ENCODE assay signal across 7 mouse cellular contexts in the genomic region with DNA sequence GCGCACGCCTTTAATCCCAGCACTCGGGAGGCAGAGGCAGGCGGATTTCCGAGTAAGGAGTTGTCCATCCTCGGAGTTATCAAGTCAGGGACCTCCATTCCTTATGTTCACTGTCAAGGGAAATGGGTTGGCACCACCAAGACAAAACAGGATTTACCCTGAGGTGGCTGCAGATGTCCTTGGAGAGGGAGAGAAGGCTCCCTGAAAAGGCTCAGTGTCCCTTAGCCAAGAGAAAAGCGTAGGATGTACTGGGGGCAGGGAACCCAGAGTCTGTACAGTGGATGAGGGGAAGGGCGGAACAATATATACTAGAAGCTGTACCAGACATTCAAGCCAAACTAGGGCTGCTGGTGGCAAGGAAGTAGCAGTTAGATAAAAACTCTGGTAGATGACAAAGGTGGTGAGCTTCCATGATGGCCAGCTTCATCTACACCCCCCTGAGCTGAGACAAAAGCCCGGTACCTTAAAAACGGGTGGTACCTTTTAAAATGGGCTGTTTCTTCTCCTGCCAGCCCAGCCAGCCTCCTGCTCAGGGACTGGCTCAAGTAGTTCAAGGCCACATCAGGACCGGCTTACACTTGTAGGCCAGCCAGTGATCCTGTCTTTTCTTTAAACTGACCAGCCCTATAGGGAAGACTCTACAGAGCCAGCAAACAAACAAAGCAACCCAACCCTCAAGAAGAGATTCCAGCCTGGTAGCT. TPM values are rescaled to one million over a fixed set of nuclear protein-coding genes. Genes with fewer than 3 reads are reported as not detected.
DNase-seq lines count a peak whose midpoint lies in the region; ATAC-seq and TF ChIP-seq lines count a peak whose summit lies in the region.

No protein-coding gene starts in this region.

- peak overlapping the region; percentile 80 for H3K4me3 ChIP-seq in left cerebral cortex, adult 2 months
- no peak overlapping the region; the same call in 1 of the 2 replicates for H3K4me3 ChIP-seq in embryonic fibroblast, embryonic 13.5 days (ENCODE audit: insufficient read depth, low read length)
- H3K4me3 ChIP-seq in intestine, embryonic 16.5 days (ENCODE audit: low read length): peak overlapping the region; percentile 77
- H3K4me3 ChIP-seq in neural tube, embryonic 14.5 days (ENCODE audit: low read depth, low read length): peak overlapping the region; percentile 72

- H3K4me2 ChIP-seq in intestine, embryonic 16.5 days (ENCODE audit: low read depth, low read length): peak overlapping the region; percentile 71
- H3K4me2 ChIP-seq in neural tube, embryonic 14.5 days (ENCODE audit: low read depth, low read length): peak overlapping the region; percentile 87

- peaks cover 3% of the 10 kb centered on the region; the same call in 1 of the 2 replicates for H3K4me1 ChIP-seq in embryonic fibroblast, embryonic 13.5 days (ENCODE audit: control insufficient read depth, insufficient read depth, low read length)
- peaks cover 9% of the 10 kb centered on the region; the same call in 1 of the 2 replicates for H3K4me1 ChIP-seq in intestine, embryonic 16.5 days (ENCODE audit: control insufficient read depth, insufficient read depth, low read length)
- peaks cover 10% of the 10 kb centered on the region; the same call in 1 of the 2 replicates for H3K4me1 ChIP-seq in neural tube, embryonic 14.5 days (ENCODE audit: control insufficient read depth, insufficient read depth, low read length)

- no peak overlapping the region for H3K27ac ChIP-seq in left cerebral cortex, adult 2 months
- peak overlapping the region; percentile 41; the same call in 1 of the 2 replicates for H3K27ac ChIP-seq in embryonic fibroblast, embryonic 13.5 days (ENCODE audit: insufficient read depth, low read length)
- no peak overlapping the region for H3K27ac ChIP-seq in intestine, embryonic 16.5 days (ENCODE audit: low read length)
- no peak overlapping the region for H3K27ac ChIP-seq in neural tube, embryonic 14.5 days (ENCODE audit: low read depth, low read length)

- intact Hi-C loops in left cerebral cortex, adult 2 months (cut with DNase I): loop anchor here (10.0 kb wide), 1 partner anchor 481 kb away; no protein-coding TSS in a partner anchor

- H3K36me3 ChIP-seq in intestine, embryonic 16.5 days (ENCODE audit: control insufficient read depth, insufficient read depth, low read length): no peaks in the 10 kb centered on the region
- H3K36me3 ChIP-seq in neural tube, embryonic 14.5 days (ENCODE audit: control insufficient read depth, insufficient read depth, low read length): no peaks in the 10 kb centered on the region

- no peaks in the 10 kb centered on the region for H3K9me3 ChIP-seq in intestine, embryonic 16.5 days (ENCODE audit: control insufficient read depth, low read length)
- H3K9me3 ChIP-seq in neural tube, embryonic 14.5 days (ENCODE audit: control insufficient read depth, low read length): no peaks in the 10 kb centered on the region

- no peak for TF ChIP-seq CTCF in left cerebral cortex, adult 2 months (IDR thresholded peaks at IDR 0.05)
- no peak for TF ChIP-seq CTCF in embryonic fibroblast, embryonic 13.5 days (IDR thresholded peaks at IDR 0.05; ENCODE audit: borderline replicate concordance, insufficient read depth, low read length)

- ATAC-seq in intestine, embryonic 16.5 days: no peak
- no peak for ATAC-seq in neural tube, embryonic 14.5 days (ENCODE audit: low read depth)

- 61% methylated on average over 11 of the region's 11 CpGs for WGBS in intestine, embryonic 16.5 days
- WGBS in neural tube, embryonic 14.5 days: 64% methylated on average over 11 of the region's 11 CpGs

- H3K27me3 ChIP-seq in intestine, embryonic 16.5 days (replicated peaks; ENCODE audit: control insufficient read depth, insufficient read depth, low read length): no peaks in the 10 kb centered on the region
- H3K27me3 ChIP-seq in neural tube, embryonic 14.5 days (ENCODE audit: control insufficient read depth, insufficient read depth, low read length): no peaks in the 10 kb centered on the region

- no peak for DNase-seq in left cerebral cortex, adult 2 months (ENCODE audit: extremely low spot score in 1 of 2, low spot score in 2 of 2)
- no peak for DNase-seq in left cerebral cortex, adult 11 months (ENCODE audit: low spot score)
- no peak for DNase-seq in spleen, postnatal 4 days (ENCODE audit: low spot score in 2 of 2)
- DNase-seq in urinary bladder, postnatal 14 days (ENCODE audit: low spot score): no peak

- no peak for TF ChIP-seq POLR2A in embryonic fibroblast, embryonic 13.5 days (IDR thresholded peaks at IDR 0.05; ENCODE audit: low read depth, low read length)

- peak overlapping the region; percentile 67 for H3K9ac ChIP-seq in intestine, embryonic 16.5 days (ENCODE audit: low read depth, low read length)
- H3K9ac ChIP-seq in neural tube, embryonic 14.5 days (replicated peaks; ENCODE audit: low read depth, low read length): peak overlapping the region; percentile 4; the same call in 1 of the 2 replicates

RNA-seq across cellular contexts. Expression of a gene that starts 0.8 kb away (rescaled TPM):
- total RNA-seq in left cerebral cortex, adult 2 months (2021): 10 to 100 TPM; 34.4 to 36.3 TPM
- 67.7 and 74.7 TPM in 2 replicates for polyA plus RNA-seq in embryonic fibroblast, embryonic 13.5 days (2011; ENCODE audit: insufficient read length, low read depth, missing spikeins)
- 164 and 173 TPM in 2 replicates for polyA plus RNA-seq in intestine, embryonic 16.5 days (2015; fragmentation: Nextera tagmentation; extraction: Ambion mirVana)
- polyA plus RNA-seq in neural tube, embryonic 14.5 days (2014; fragmentation: Nextera tagmentation; extraction: Ambion mirVana): 106 and 111 TPM in 2 replicates

RNA-seq across cellular contexts. Expression of a gene that starts 15.4 kb away (rescaled TPM):
- total RNA-seq in left cerebral cortex, adult 2 months (2021): 10 to 100 TPM; 11.5 to 14.3 TPM
- 0.61 and 0.97 TPM in 2 replicates for polyA plus RNA-seq in embryonic fibroblast, embryonic 13.5 days (2011; ENCODE audit: insufficient read length, low read depth, missing spikeins)
- 0.76 and 0.80 TPM in 2 replicates for polyA plus RNA-seq in intestine, embryonic 16.5 days (2015; fragmentation: Nextera tagmentation; extraction: Ambion mirVana)
- 4.4 and 5.9 TPM in 2 replicates for polyA plus RNA-seq in neural tube, embryonic 14.5 days (2014; fragmentation: Nextera tagmentation; extraction: Ambion mirVana)

RNA-seq across cellular contexts. Expression of a gene that starts 51.0 kb away (rescaled TPM):
- total RNA-seq in left cerebral cortex, adult 2 months (2021): 10 to 100 TPM; 73.9 to 76.0 TPM
- 11.0 TPM in 2 replicates for polyA plus RNA-seq in embryonic fibroblast, embryonic 13.5 days (2011; ENCODE audit: insufficient read length, low read depth, missing spikeins)
- polyA plus RNA-seq in intestine, embryonic 16.5 days (2015; fragmentation: Nextera tagmentation; extraction: Ambion mirVana): 7.9 and 9.6 TPM in 2 replicates
- polyA plus RNA-seq in neural tube, embryonic 14.5 days (2014; fragmentation: Nextera tagmentation; extraction: Ambion mirVana): 27.1 and 31.2 TPM in 2 replicates
